Comparison of ENCODE assay signal across 17 mouse cellular contexts in the genomic region with DNA sequence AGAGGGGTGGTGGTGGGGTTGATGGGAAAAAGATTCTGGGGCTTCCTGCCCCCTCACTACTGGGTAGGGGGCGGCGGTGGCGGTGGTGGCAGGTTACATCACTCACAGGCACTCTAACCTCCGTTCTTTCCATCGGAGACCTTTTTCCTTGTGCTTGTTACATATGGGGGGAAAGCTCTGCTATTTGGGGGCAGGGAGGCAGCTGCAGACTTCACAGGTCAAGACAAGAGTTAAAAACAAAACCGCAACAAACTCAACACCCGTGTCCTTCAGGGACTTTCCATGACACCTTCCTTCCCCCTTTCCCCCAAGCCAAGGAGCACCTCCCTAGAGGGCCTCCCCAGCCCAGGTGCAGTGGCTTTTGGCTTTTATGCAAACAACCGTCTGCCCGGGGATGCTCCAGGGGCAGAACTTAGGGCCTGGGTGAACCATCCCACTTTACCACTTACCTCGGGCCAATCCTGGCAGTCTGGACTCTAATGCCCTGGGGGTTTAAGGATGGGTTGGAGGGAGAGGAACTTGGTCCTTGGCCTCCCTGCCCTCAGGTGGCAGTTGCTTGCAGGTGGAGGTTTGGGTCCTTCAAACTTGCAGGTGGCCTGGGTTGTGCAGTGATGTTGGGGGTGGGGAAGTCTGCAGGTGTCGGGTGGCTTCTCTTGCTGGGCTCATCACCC. TPM values are rescaled to one million over a fixed set of nuclear protein-coding genes. Genes with fewer than 3 reads are reported as not detected.
DNase-seq lines count a peak whose midpoint lies in the region; ATAC-seq and TF ChIP-seq lines count a peak whose summit lies in the region.
"Had no signal": no experiment of that assay in that cellular context is flagged by ENCODE, and none has a peak within 500 bp of the region (broad histone marks: within the 10 kb centered on the region; RNA-seq: fewer than 3 reads in every experiment).

No protein-coding gene starts in this region.

- H3K9me3 ChIP-seq in hindbrain, embryonic 11.5 days (ENCODE audit: control insufficient read depth, low read length), result no peaks in the 10 kb centered on the region
- no peaks in the 10 kb centered on the region for H3K9me3 ChIP-seq in hindbrain, postnatal 0 days (ENCODE audit: low read length)
- H3K9me3 ChIP-seq: embryonic facial prominence, embryonic 12.5 days; forebrain, embryonic 13.5 days; limb, embryonic 15.5 days; midbrain, embryonic 13.5 days had no signal

- H3K9ac ChIP-seq in hindbrain, embryonic 11.5 days (ENCODE audit: low read depth, low read length), result no peak overlapping the region
- H3K9ac ChIP-seq in hindbrain, postnatal 0 days (replicated peaks; ENCODE audit: low read length), result no peak overlapping the region
- H3K9ac ChIP-seq: embryonic facial prominence, embryonic 12.5 days; forebrain, embryonic 13.5 days; limb, embryonic 15.5 days had no signal

- H3K27me3 ChIP-seq in hindbrain, embryonic 11.5 days (ENCODE audit: control insufficient read depth, insufficient read depth, low read length), result peaks cover 24% of the 10 kb centered on the region
- no peaks in the 10 kb centered on the region; the same call in 1 of the 2 replicates for H3K27me3 ChIP-seq in hindbrain, postnatal 0 days (ENCODE audit: insufficient read depth, low read length)
- no peaks in the 10 kb centered on the region for H3K27me3 ChIP-seq in spleen, adult 2 months (ENCODE audit: control insufficient read depth, insufficient read depth, low read length)

- 21% methylated on average over 11 of the region's 11 CpGs for WGBS in hindbrain, embryonic 11.5 days
- 30% methylated on average over 11 of the region's 11 CpGs for WGBS in hindbrain, postnatal 0 days
- WGBS in spleen, adult 2 months, result 12% methylated on average over 11 of the region's 11 CpGs

- H3K27ac ChIP-seq in hindbrain, embryonic 11.5 days (ENCODE audit: low read depth, low read length), result no peak overlapping the region
- H3K27ac ChIP-seq in hindbrain, postnatal 0 days, result no peak overlapping the region
- H3K27ac ChIP-seq in spleen, adult 2 months (ENCODE audit: insufficient read depth, low read length), result peak overlapping the region; percentile 100
- H3K27ac ChIP-seq: embryonic facial prominence, embryonic 12.5 days; forebrain, embryonic 13.5 days; limb, embryonic 15.5 days; midbrain, embryonic 13.5 days had no signal

- DNase-seq in hindbrain, embryonic 11.5 days (ENCODE audit: low spot score), result no peak
- no peak for DNase-seq in hindbrain, postnatal 0 days (ENCODE audit: low spot score)
- DNase-seq in induced T-regulatory cell, adult 2 months (ENCODE audit: low read depth), result peak; percentile 82
- peak; percentile 77 to 83 for DNase-seq in spleen, adult 2 months (ENCODE audit: low read depth in 1 of 2, low spot score in 2 of 2)
- DNase-seq in thymus, postnatal 4 days, result peak; percentile 80
- no peak for DNase-seq in lung, postnatal 14 days
- no peak for DNase-seq in kidney, adult 9 months
- DNase-seq: cerebellum, postnatal 25 days; gastrocnemius, postnatal 14 days; heart, postnatal 36 days; kidney, adult 8-10 months had no signal

- no peak for TF ChIP-seq POLR2A in spleen, adult 2 months (IDR thresholded peaks at IDR 0.05; ENCODE audit: low read depth, low read length)

- H3K4me1 ChIP-seq in hindbrain, embryonic 11.5 days (replicated peaks; ENCODE audit: control insufficient read depth, insufficient read depth, low read length), result no peaks in the 10 kb centered on the region
- H3K4me1 ChIP-seq in hindbrain, postnatal 0 days (ENCODE audit: insufficient read depth, low read length), result peaks cover 4% of the 10 kb centered on the region; the same call in 1 of the 2 replicates
- H3K4me1 ChIP-seq in spleen, adult 2 months (ENCODE audit: control insufficient read depth, insufficient read depth, insufficient read length), result peaks cover 51% of the 10 kb centered on the region

- 0 out of 2 replicates have a peak overlapping the region, but pooled peaks have one; percentile 3 for H3K4me2 ChIP-seq in hindbrain, embryonic 11.5 days (replicated peaks; ENCODE audit: low read depth, low read length)
- no peak overlapping the region for H3K4me2 ChIP-seq in hindbrain, postnatal 0 days (ENCODE audit: low read depth, low read length)

- no peaks in the 10 kb centered on the region for H3K36me3 ChIP-seq in hindbrain, embryonic 11.5 days (ENCODE audit: control insufficient read depth, insufficient read depth, low read length)
- H3K36me3 ChIP-seq in hindbrain, postnatal 0 days (ENCODE audit: insufficient read depth, low read length), result no peaks in the 10 kb centered on the region
- peaks cover 1% of the 10 kb centered on the region; the same call in 1 of the 2 replicates for H3K36me3 ChIP-seq in spleen, adult 2 months (ENCODE audit: control insufficient read depth, insufficient read depth, low read length)
- H3K36me3 ChIP-seq: embryonic facial prominence, embryonic 12.5 days; limb, embryonic 15.5 days; midbrain, embryonic 13.5 days had no signal

- no peak for ATAC-seq in hindbrain, embryonic 11.5 days (ENCODE audit: low FRiP score)
- ATAC-seq in hindbrain, postnatal 0 days, result no peak
- ATAC-seq: activated CD4-positive, CD25-positive, alpha-beta regulatory T cell, adult 4 months; forebrain, embryonic 13.5 days; midbrain, embryonic 13.5 days had no signal

- TF ChIP-seq CTCF in hindbrain, postnatal 0 days (IDR thresholded peaks at IDR 0.05; ENCODE audit: low read depth), result no peak
- no peak for TF ChIP-seq CTCF in spleen, adult 2 months (IDR thresholded peaks at IDR 0.05; ENCODE audit: extremely low read depth, insufficient read depth, insufficient read length, insufficient replicate concordance)

- H3K4me3 ChIP-seq in hindbrain, embryonic 11.5 days (ENCODE audit: low read depth, low read length), result no peak overlapping the region
- no peak overlapping the region for H3K4me3 ChIP-seq in hindbrain, postnatal 0 days (ENCODE audit: low read length)
- peak overlapping the region; percentile 58; the same call in 1 of the 2 replicates for H3K4me3 ChIP-seq in spleen, adult 2 months (ENCODE audit: extremely low read depth, insufficient read depth, insufficient read length)

RNA-seq across cellular contexts. Expression of a gene that starts 13.0 kb away (rescaled TPM):
- 2.1 and 3.3 TPM in 2 replicates for polyA plus RNA-seq in hindbrain, embryonic 11.5 days (2014; fragmentation: Nextera tagmentation; extraction: Ambion mirVana)
- 1.5 and 2.7 TPM in 2 replicates for total RNA-seq in hindbrain, postnatal 0 days (2014; rRNA removed)
- 1.7 and 2.0 TPM in 2 replicates for polyA plus RNA-seq in hindbrain, postnatal 0 days (2015; fragmentation: Nextera tagmentation; extraction: Ambion mirVana)
- 1.1 and 1.2 TPM in 2 replicates for polyA plus RNA-seq in spleen, adult 2 months (2012; rRNA removed)
- total RNA-seq: gastrocnemius, postnatal 14 days; MEL had no signal

RNA-seq across cellular contexts. Expression of a gene that starts 20.4 kb away (rescaled TPM):
- polyA plus RNA-seq in hindbrain, embryonic 11.5 days (2014; fragmentation: Nextera tagmentation; extraction: Ambion mirVana), result 152 and 167 TPM in 2 replicates
- 70.0 and 73.9 TPM in 2 replicates for total RNA-seq in hindbrain, postnatal 0 days (2014; rRNA removed)
- polyA plus RNA-seq in hindbrain, postnatal 0 days (2015; fragmentation: Nextera tagmentation; extraction: Ambion mirVana), result 259 and 264 TPM in 2 replicates
- polyA plus RNA-seq in spleen, adult 2 months (2012; rRNA removed), result 37.1 and 37.8 TPM in 2 replicates

RNA-seq across cellular contexts. Expression of a gene that starts 46.9 kb away (rescaled TPM):
- 15.5 and 17.2 TPM in 2 replicates for polyA plus RNA-seq in hindbrain, embryonic 11.5 days (2014; fragmentation: Nextera tagmentation; extraction: Ambion mirVana)
- 8.0 and 11.7 TPM in 2 replicates for total RNA-seq in hindbrain, postnatal 0 days (2014; rRNA removed)
- 4.9 and 5.1 TPM in 2 replicates for polyA plus RNA-seq in hindbrain, postnatal 0 days (2015; fragmentation: Nextera tagmentation; extraction: Ambion mirVana)
- polyA plus RNA-seq in spleen, adult 2 months (2012; rRNA removed), result 4.0 and 5.5 TPM in 2 replicates
- total RNA-seq: MEL had no signal

RNA-seq across cellular contexts. Expression of a gene that starts 58.9 kb away (rescaled TPM):
- 4.3 and 4.5 TPM in 2 replicates for polyA plus RNA-seq in hindbrain, embryonic 11.5 days (2014; fragmentation: Nextera tagmentation; extraction: Ambion mirVana)
- 10.6 and 12.0 TPM in 2 replicates for total RNA-seq in hindbrain, postnatal 0 days (2014; rRNA removed)
- polyA plus RNA-seq in hindbrain, postnatal 0 days (2015; fragmentation: Nextera tagmentation; extraction: Ambion mirVana), result 7.8 and 9.2 TPM in 2 replicates
- polyA plus RNA-seq in spleen, adult 2 months (2012; rRNA removed), result 17.7 and 19.8 TPM in 2 replicates

Comparison
In these comparisons a context has a peak if more than half of its experiments do, and no peak if none do; other contexts are left out.
1. DNase-seq: peak in induced T-regulatory cell, adult 2 months (single experiment), spleen, adult 2 months (2 of 2) and thymus, postnatal 4 days (single experiment); none in hindbrain, embryonic 11.5 days (single experiment), hindbrain, postnatal 0 days (single experiment), lung, postnatal 14 days (single experiment) and kidney, adult 9 months (single experiment).